Mouse (Mus musculus): ENCODE measurements around the gene Sco1.

- TF ChIP-seq ZC3H11A (IDR thresholded peaks at IDR 0.05; ENCODE audit: low read depth, low read length) = no peak
- no peak for TF ChIP-seq CTCF (IDR thresholded peaks at IDR 0.05 in 2 of 3, conservative IDR thresholded peaks at IDR 0.05 in 1 of 3; ENCODE audit: control insufficient read depth in 1 of 3, insufficient read depth in 1 of 3, low read depth in 2 of 3, low read length in 3 of 3, poor library complexity in 1 of 3, severe bottlenecking in 1 of 3)
- TF ChIP-seq ZMIZ1 (IDR thresholded peaks at IDR 0.05; ENCODE audit: low read depth, low read length) = no peak
- no peak for TF ChIP-seq POLR2A (IDR thresholded peaks at IDR 0.05; ENCODE audit: control insufficient read depth in 1 of 2, insufficient read depth in 1 of 2, low read depth in 1 of 2, low read length in 2 of 2, poor library complexity in 1 of 2)
- TF ChIP-seq CHD2 (IDR thresholded peaks at IDR 0.05; ENCODE audit: low read length) = no peak
- no peak for TF ChIP-seq POLR2AphosphoS2 (IDR thresholded peaks at IDR 0.05; ENCODE audit: low read length)
- no peak for TF ChIP-seq POLR2AphosphoS5 (IDR thresholded peaks at IDR 0.05; ENCODE audit: borderline replicate concordance, low read depth, low read length)
- TF ChIP-seq BHLHE40 (IDR thresholded peaks at IDR 0.05; ENCODE audit: borderline replicate concordance, low read depth, low read length) = no peak
Observed at GRCm38 (mm10) chr11:67061311-67061710, 8.8 kb downstream of the Sco1 start.

Measured in MEL (cell line).